Mouse (Mus musculus) bone marrow macrophage, adult 2 months (primary cell): ENCODE data around the gene Zfp62.

Source experiments
- CTCF ChIP-seq: IDR thresholded peaks from 2 replicates; pipeline ENCODE4 v1.5.1; 2012; ENCODE audit warnings: low read depth, mild to moderate bottlenecking, low read length, moderate library complexity
- POLR2A ChIP-seq: IDR thresholded peaks from 2 replicates; pipeline ENCODE4 v1.6.1; 2012; ENCODE audit warnings: mild to moderate bottlenecking, low read depth, low read length, borderline replicate concordance

DNA sequence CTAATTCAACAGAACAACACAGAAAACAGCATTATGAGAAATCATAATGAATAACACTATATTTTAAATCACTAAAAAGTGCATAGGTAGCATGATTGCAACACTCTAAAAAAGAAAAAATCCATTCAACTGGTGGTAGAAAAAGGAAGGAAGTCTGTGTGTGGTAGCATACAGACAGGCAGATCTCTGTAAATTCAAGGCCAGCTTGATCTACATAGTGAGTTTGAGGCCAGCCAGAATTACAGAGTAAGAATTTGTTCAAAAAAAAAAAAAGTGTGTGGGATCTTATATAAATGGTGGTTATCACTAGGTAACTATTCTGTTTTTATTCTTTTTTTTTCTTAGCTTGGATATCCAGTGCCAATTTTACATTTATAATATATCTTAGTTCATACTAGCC, 1.9 kb upstream of the Zfp62 start:
- TF ChIP-seq CTCF, result no peak
- no peak for TF ChIP-seq POLR2A
